Mouse (Mus musculus): ENCODE measurements around the gene Gm17324. TPM values are rescaled to one million over a fixed set of nuclear protein-coding genes. Genes with fewer than 3 reads are reported as not detected.
"Not testable (repeated sequence)": the region's sequence is repeated elsewhere in the genome, so short reads cannot be mapped to it uniquely, and the experiment has no call there.

Gm17324 gene
- 1.2 and 1.3 TPM in 2 replicates for polyA plus RNA-seq (2015; fragmentation: Nextera tagmentation; extraction: Ambion mirVana)

- H3K4me1 ChIP-seq = peaks cover 11% of the 10 kb centered on the region
- H3K27me3 ChIP-seq (replicated peaks) = peaks cover 6% of the 10 kb centered on the region; the same call in 1 of the 2 replicates
- WGBS = under 1% methylated on average over 96 of the region's 96 CpGs
- H3K9ac ChIP-seq = peak within 1 kb of the TSS; percentile 88
- H3K27ac ChIP-seq = peak within 1 kb of the TSS; percentile 92
- peak within 1 kb of the TSS; percentile 98 for H3K4me3 ChIP-seq (replicated peaks)
- peaks cover 6% of the 10 kb centered on the region; the same call in 1 of the 2 replicates for H3K36me3 ChIP-seq
- peak; percentile 93 for ATAC-seq (ENCODE audit: insufficient read depth, low FRiP score, low read depth)
- peak within 1 kb of the TSS; percentile 71 for H3K4me2 ChIP-seq
- H3K9me3 ChIP-seq = no peaks in the 10 kb centered on the region
Observed at GRCm38 (mm10) chr9:78447973-78448873, at the start of gene Gm17324, which contains the start of gene Mto1. TSS of gene Gm17324 (minus strand) at chr9:78448786. TSS of gene Mto1 (plus strand) at chr9:78448208.

DNA sequence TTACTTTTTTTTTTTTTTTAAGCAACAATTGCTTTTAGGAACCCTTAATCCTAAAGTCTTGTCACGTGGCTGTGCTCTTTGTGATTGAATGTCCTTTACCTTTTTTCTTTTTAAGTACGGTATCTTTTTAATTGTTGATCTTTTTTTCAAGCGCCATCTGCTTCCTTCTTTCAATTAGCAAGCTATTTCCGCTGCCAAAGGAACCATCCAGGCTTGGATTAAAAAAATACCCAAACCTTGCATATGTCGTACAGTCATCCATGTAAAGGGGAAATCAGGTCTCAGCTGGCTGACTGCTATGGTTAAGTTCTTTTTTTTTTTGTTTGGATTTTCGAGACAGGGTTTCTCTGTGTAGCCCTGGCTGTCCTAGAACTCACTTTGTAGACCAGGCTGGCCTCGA, 44.6 kb upstream of the Gm17324 start:
- WGBS = 86% methylated on average over 7 of the region's 7 CpGs
- no peak overlapping the region for H3K4me3 ChIP-seq (replicated peaks)
- no peak for ATAC-seq (ENCODE audit: insufficient read depth, low FRiP score, low read depth)
- no peaks in the 10 kb centered on the region for H3K27me3 ChIP-seq (replicated peaks)
- no peak overlapping the region for H3K9ac ChIP-seq
- H3K4me2 ChIP-seq = no peak overlapping the region
- H3K27ac ChIP-seq = no peak overlapping the region
- H3K36me3 ChIP-seq = no peaks in the 10 kb centered on the region
- H3K9me3 ChIP-seq = no peaks in the 10 kb centered on the region
- H3K4me1 ChIP-seq = no peaks in the 10 kb centered on the region

- no peaks in the 10 kb centered on the region for H3K36me3 ChIP-seq
- no peak overlapping the region for H3K9ac ChIP-seq
- no peaks in the 10 kb centered on the region for H3K9me3 ChIP-seq
- no peak overlapping the region for H3K4me2 ChIP-seq
- no peaks in the 10 kb centered on the region for H3K27me3 ChIP-seq (replicated peaks)
- H3K4me1 ChIP-seq = no peaks in the 10 kb centered on the region
- no peak overlapping the region for H3K27ac ChIP-seq
- WGBS = 87% methylated on average over 3 of the region's 3 CpGs
- H3K4me3 ChIP-seq (replicated peaks) = no peak overlapping the region
- no peak; the same call in 1 of the 2 replicates for ATAC-seq (ENCODE audit: insufficient read depth, low FRiP score, low read depth)
Observed at GRCm38 (mm10) chr9:78492254-78492653, 43.7 kb upstream of the Gm17324 start.

DNA sequence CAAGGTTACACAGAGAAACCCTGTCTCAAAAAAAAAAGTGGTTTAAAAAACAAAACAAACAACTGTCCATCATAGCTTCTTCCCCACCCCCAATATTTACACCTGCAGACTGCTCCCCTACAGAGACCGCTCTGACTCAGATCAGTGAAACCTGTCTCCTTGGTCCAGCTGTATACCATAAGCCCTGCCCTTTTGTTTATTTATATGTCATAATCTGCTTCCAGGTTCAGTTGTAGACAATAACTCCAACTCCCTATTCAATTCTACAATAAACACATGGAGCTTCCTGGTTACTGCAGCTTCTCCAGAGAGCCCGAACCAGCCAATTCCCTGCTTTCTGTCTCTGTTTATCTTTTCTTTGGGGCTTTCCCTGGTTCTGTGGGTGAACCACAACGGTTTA, 42.6 kb upstream of the Gm17324 start:
- Histone ChIP-seq H3K9me3 (no peaks in the 10 kb centered on the region), H3K4me2 (no peak overlapping the region), H3K4me1 (no peaks in the 10 kb centered on the region), H3K27me3 (replicated peaks) (no peaks in the 10 kb centered on the region), H3K36me3 (no peaks in the 10 kb centered on the region), H3K4me3 (replicated peaks) (no peak overlapping the region), H3K9ac (no peak overlapping the region), H3K27ac (no peak overlapping the region)
- no peak for ATAC-seq (ENCODE audit: insufficient read depth, low FRiP score, low read depth)
- 54% methylated on average over 3 of the region's 3 CpGs for WGBS

DNA sequence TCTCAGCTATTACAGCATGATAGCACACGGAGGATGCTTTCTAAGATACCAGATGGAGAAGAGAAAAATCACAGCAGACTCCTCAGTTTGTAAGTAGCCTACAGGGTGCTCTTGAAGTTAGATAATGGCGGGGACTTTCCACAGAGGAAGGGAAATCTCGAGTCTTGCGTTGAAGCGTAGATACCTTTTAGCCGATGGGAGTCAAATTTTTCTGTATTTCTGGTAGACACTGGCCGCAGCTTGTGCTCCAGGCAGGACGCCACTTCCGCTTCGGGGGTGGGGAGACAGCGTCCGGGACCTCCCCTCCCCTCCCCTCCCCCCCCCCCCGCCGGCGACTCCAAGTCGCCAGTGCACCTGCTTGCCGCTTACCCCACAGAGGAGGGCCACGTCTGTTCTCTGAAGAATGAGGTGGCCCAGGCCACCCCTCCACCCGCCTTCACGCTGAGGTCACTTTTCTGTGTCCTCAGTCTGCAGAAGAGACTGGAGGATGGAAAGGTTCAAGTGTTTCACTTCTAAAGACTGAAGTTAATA, 40.4 kb upstream of the Gm17324 start, which contains the start of gene Eef1a1:
Gene Eef1a1, minus strand, starts transcription at position 262 of the 531 bp plus-strand sequence.
- peak within 1 kb of the TSS; percentile 61 for H3K4me2 ChIP-seq
- peak; percentile 64 for ATAC-seq (ENCODE audit: insufficient read depth, low FRiP score, low read depth)
- H3K9ac ChIP-seq = peak within 1 kb of the TSS; percentile 0; the same call in 1 of the 2 replicates
- peak within 1 kb of the TSS; percentile 60 for H3K27ac ChIP-seq
- whole genome bisulfite sequencing = under 1% methylated on average over 19 of the region's 20 CpGs
- H3K4me1 ChIP-seq = no peaks in the 10 kb centered on the region
- no peaks in the 10 kb centered on the region for H3K27me3 ChIP-seq (replicated peaks)
- H3K9me3 ChIP-seq = no peaks in the 10 kb centered on the region
- H3K4me3 ChIP-seq (replicated peaks) = peak within 1 kb of the TSS; percentile 43
- no peaks in the 10 kb centered on the region for H3K36me3 ChIP-seq

- not testable (repeated sequence) for H3K27me3 ChIP-seq (replicated peaks); H3K27ac ChIP-seq; H3K4me2 ChIP-seq; H3K36me3 ChIP-seq; H3K9ac ChIP-seq; H3K9me3 ChIP-seq; ATAC-seq (ENCODE audit: insufficient read depth, low FRiP score, low read depth); H3K4me1 ChIP-seq; H3K4me3 ChIP-seq (replicated peaks)
- 89% methylated on average over 5 of the region's 5 CpGs for WGBS
Observed at GRCm38 (mm10) chr9:78488021-78488420, 39.4 kb upstream of the Gm17324 start.

GRCm38 (mm10) chr9:78484660-78485059, 36.1 kb upstream of the Gm17324 start:
- Histone ChIP-seq H3K4me1 (0 out of 2 replicates have a peak, but pooled peaks cover 3% of the 10 kb centered on the region), H3K36me3 (no peaks in the 10 kb centered on the region), H3K4me2 (no peak overlapping the region), H3K27ac (no peak overlapping the region), H3K9ac (no peak overlapping the region), H3K27me3 (replicated peaks) (no peaks in the 10 kb centered on the region), H3K9me3 (no peaks in the 10 kb centered on the region), H3K4me3 (replicated peaks) (no peak overlapping the region)
- no peak for ATAC-seq (ENCODE audit: insufficient read depth, low FRiP score, low read depth)
- 73% methylated on average over 3 of the region's 3 CpGs for WGBS

GRCm38 (mm10) chr9:78482386-78482785, 33.8 kb upstream of the Gm17324 start:
- H3K4me1 ChIP-seq = peaks cover 3% of the 10 kb centered on the region; the same call in 1 of the 2 replicates
- H3K27me3 ChIP-seq (replicated peaks) = no peaks in the 10 kb centered on the region
- peak overlapping the region; percentile 60 for H3K4me2 ChIP-seq
- 10% methylated on average over 3 of the region's 3 CpGs for WGBS
- peak overlapping the region; percentile 66; the same call in 1 of the 2 replicates for H3K9ac ChIP-seq
- H3K9me3 ChIP-seq = no peaks in the 10 kb centered on the region
- H3K27ac ChIP-seq = peak overlapping the region; percentile 98
- peaks cover 14% of the 10 kb centered on the region for H3K36me3 ChIP-seq
- peak overlapping the region; percentile 62 for H3K4me3 ChIP-seq (replicated peaks)
- ATAC-seq (ENCODE audit: insufficient read depth, low FRiP score, low read depth) = no peak

DNA sequence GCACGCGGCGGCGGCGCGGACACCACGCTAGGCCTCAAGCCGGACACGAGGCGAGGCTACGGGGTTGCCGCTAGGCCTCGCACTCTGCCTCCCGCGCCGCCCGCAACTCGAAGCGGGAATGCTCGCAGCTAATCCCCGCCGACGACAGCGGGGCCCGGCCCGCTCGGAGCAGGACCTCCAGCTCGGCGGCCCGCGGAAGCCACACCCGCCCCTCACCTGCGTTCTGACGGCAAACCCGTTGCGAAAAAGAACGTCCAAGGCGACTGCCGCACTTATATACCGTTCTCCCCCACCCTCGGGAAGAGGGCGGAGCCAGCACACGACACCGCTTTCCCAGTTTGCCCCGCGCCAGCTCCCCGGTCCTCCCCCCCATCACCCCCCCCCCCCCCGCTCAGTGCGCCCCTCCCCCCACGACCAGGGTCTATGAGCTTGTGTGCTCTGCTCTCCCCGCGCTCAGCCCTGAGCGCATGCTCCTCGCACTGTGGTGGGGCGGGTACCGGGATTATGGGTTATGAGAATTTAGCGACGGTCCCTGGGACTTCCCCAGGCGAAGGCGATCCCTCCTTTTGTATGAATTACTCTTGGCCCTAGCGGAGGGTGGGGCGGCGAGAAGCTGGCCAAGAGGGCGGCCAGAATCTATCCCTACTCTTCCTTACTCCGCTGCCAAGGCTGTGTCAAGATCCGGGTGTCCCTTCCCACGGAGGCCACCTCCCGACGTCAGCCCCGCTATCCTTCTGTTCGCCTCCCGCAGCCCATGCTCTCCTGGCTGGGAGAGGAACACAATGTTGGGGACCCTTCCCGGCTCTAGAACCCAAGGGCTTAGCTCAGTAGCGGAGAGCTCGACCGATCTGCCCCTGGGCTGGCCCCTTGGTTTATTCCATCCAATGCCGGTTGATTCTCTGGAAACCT, 33.1 kb upstream of the Gm17324 start:
- peaks cover 3% of the 10 kb centered on the region; the same call in 1 of the 2 replicates for H3K4me1 ChIP-seq
- H3K27ac ChIP-seq = peak overlapping the region; percentile 98
- peak; percentile 99 for ATAC-seq (ENCODE audit: insufficient read depth, low FRiP score, low read depth)
- 0% methylated on average over 72 of the region's 77 CpGs for WGBS
- peak overlapping the region; percentile 60 for H3K4me2 ChIP-seq
- peak overlapping the region; percentile 97 for H3K9ac ChIP-seq
- no peaks in the 10 kb centered on the region for H3K27me3 ChIP-seq (replicated peaks)
- peak overlapping the region; percentile 84 for H3K4me3 ChIP-seq (replicated peaks)
- no peaks in the 10 kb centered on the region for H3K9me3 ChIP-seq
- peaks cover 21% of the 10 kb centered on the region for H3K36me3 ChIP-seq

- peak overlapping the region; percentile 84 for H3K4me3 ChIP-seq (replicated peaks)
- peaks cover 3% of the 10 kb centered on the region; the same call in 1 of the 2 replicates for H3K4me1 ChIP-seq
- no peaks in the 10 kb centered on the region for H3K9me3 ChIP-seq
- H3K27me3 ChIP-seq (replicated peaks) = no peaks in the 10 kb centered on the region
- H3K9ac ChIP-seq = peak overlapping the region; percentile 97
- peaks cover 24% of the 10 kb centered on the region for H3K36me3 ChIP-seq
- under 1% methylated on average over 46 of the region's 46 CpGs for WGBS
- peak overlapping the region; percentile 53 for H3K4me2 ChIP-seq
- ATAC-seq (ENCODE audit: insufficient read depth, low FRiP score, low read depth) = peak; percentile 14; the same call in 1 of the 2 replicates
- peak overlapping the region; percentile 98 for H3K27ac ChIP-seq
Observed at GRCm38 (mm10) chr9:78480706-78481358, 32.2 kb upstream of the Gm17324 start.

GRCm38 (mm10) chr9:78480227-78480626, 31.6 kb upstream of the Gm17324 start:
- not testable (repeated sequence) for H3K27me3 ChIP-seq (replicated peaks); ATAC-seq (ENCODE audit: insufficient read depth, low FRiP score, low read depth); H3K4me1 ChIP-seq; H3K9me3 ChIP-seq
- Histone ChIP-seq H3K36me3 (peaks cover 24% of the 10 kb centered on the region), H3K9ac (peak overlapping the region; percentile 97), H3K4me2 (peak overlapping the region; percentile 53), H3K27ac (peak overlapping the region; percentile 98), H3K4me3 (replicated peaks) (peak overlapping the region; percentile 84)
- 1% methylated on average over 13 of the region's 13 CpGs for WGBS

Data from stomach, embryonic 15.5 days (tissue).